Mouse (Mus musculus) kidney, postnatal 14 days (tissue): Measurements from ENCODE around the gene Tmsb15b1.
"Not testable (repeated sequence)": the region's sequence is repeated elsewhere in the genome, so short reads cannot be mapped to it uniquely, and the experiment has no call there.

Source experiments
- DNase-seq: peaks from one replicate; pipeline ENCODE4 v3.0.0; 2022; ENCODE audit warnings: mixed read lengths

Gene Tmsb15b1

DNA sequence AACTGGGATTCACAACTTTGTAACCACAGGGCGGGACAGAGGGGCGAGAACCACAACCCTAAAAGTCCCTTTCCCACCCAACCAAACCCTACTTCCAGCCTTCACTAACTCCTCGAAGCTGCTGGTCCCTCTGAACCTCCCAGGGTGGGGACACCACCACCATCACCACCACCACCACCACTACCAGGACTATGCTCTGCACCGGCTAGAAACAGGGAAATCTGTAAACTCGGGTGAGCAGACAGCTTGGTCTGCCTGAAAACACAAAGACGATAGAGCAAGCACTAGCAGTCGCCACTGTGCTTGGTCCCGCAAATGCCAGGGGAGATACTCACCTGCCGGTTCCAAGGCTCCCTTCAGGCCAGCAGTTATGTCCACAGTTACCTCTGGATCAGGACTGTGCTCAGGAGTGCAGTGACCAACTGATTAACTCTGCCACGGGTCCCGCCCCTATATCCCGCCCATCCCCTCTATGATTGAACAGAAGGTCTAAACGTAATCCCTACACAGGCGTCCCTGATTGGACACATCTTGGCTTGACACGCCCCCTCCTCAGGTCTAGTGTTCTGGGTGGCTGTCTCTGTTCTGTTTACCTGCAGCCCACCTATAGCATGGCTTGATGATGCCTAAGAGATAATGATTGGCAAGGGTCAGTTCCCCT, at the start of gene Tmsb15b1, which contains the start of gene Tmsb15l:
Gene Tmsb15b1, minus strand, starts transcription at position 451 of the 661 bp plus-strand sequence.
Gene Tmsb15l, minus strand, starts transcription at position 446 of the 661 bp plus-strand sequence.
- DNase-seq, result peak; percentile 86

DNA sequence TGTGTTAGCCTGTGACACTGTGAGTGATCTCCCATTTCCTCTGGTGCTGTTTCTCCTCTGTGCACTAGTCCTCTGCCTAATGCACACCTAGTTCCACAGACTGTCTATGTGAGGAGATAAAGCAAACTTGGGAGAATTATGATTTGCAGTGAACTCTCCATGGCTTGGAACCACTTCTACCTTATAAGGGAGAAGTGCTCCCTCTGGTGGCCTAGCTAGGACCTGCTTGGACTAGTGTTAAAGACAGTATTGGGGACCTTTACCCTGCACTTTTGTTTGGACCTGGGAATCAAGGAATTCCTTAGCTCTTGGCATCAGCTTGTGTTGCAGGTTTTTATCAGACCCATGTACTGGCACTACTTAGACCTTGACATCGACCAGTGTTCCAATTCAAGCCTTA, 42.6 kb upstream of the Tmsb15b1 start:
- DNase-seq, result peak; percentile 61

DNA sequence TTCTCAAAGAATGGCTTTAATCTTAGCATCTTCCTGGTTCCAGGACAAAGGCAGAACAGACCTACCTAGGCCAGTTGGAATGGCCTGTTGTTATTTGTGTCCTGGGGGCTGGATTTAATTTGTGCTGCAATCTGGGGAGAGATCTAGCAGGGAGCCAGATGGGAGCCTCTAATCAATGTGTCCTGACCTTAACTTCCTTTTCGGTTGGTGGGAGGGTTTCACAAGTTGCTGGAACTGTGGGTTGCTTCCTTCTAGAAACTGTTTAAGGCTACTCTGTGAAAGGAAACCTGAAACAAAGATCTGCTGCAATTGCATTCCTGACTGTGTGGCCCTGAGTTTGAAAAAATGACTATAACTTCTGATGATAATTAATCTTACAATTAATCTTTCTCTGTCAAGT, 41.0 kb upstream of the Tmsb15b1 start:
- DNase-seq, result no peak

DNA sequence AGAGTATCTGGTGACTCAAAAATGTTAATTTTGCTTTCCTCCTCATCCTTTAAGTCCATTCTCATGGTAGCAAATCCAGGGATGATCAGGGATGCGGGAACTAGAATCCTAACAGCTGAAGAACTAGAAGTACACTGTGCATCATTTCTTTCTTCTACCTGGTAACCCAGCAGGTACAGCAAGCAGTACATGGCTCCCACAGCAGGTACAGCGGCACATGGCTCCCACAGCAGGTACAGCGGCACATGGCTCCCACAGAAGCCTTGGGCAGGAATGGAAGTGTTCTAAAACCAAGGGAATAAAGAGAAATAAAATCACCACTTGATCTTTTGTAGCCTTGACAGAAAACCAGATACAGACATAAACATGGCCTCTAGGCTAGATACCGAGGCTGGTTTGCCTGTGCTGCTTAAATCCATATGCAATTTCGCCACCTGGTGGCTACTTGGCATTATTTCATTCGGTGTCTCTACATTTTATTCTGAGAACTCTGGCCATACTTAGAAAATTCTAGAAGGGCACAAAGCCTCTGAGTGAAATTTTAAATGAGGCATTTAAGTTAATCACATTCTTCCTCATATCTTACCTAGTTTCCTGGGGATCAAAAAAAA, 38.5 kb upstream of the Tmsb15b1 start:
- peak; percentile 59 for DNase-seq

DNA sequence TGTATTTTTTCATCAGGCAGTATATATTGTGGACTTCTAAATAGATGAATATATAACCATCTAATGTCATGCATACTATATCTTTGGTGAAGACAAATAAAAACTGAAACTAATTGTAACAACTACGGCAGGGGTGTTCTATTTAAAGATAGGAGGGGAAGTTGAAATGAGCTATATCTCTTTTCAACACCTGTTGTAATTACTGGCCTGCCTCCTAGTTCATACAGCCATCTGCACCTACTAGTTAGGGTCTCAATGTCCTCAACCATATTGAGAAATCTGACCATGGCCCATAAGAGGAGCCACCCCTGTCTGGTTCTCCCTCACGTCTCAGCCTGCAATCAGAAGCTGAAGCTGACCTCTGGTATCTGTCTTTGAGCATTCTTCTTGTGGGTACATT, 19.6 kb upstream of the Tmsb15b1 start:
- DNase-seq, result no peak

DNA sequence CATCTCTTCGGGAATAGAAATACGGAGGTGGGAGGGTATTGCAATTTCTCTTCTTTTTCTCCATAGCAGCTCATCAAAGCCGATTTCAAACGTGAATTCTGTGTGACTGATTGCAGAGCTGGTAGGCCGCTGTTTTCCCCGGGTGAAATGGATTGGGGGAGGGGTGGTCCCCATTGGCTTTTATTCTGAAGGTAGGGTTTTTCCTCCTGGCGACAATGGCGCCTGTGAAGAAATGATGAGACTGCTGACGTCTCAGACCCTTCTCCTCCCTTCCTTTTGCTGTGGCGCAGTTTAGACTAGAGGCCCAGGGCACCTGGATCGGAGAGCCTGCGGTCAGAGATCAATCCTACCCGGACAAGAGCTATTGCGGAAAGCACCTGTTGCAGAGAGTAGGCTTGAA, 17.0 kb upstream of the Tmsb15b1 start:
- no peak for DNase-seq

DNA sequence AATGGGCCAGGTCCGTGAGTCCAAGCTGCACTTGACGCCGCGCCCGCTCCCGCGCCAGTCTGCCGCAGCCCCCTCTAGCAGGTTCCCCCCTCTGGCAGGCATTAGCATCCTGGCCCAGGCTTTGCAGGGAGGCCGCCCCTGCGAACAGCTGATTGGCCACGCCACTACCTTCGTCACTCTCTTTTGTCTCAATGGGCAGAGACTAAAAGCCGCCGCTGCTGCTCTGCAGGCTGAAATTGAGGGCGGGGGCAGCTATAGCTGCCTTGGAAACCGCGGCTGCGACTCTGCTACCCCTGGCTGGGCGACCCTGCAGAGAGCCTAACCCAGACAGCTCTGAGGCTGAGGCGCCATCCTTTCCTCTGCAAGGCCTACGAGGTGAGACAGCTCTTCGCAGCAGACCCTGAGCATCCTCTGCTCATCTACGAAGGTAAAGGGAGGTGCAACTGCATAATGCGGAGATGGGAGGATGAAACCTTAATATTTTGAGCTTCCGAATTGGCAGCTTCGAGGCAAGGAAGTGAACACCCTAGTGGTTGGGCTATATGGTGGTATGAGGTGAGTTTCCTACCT, 16.4 kb upstream of the Tmsb15b1 start, which contains the start of gene Zcchc18:
Gene Zcchc18, plus strand, starts transcription at position 178 of the 570 bp plus-strand sequence.
- DNase-seq, result peak; percentile 58

DNA sequence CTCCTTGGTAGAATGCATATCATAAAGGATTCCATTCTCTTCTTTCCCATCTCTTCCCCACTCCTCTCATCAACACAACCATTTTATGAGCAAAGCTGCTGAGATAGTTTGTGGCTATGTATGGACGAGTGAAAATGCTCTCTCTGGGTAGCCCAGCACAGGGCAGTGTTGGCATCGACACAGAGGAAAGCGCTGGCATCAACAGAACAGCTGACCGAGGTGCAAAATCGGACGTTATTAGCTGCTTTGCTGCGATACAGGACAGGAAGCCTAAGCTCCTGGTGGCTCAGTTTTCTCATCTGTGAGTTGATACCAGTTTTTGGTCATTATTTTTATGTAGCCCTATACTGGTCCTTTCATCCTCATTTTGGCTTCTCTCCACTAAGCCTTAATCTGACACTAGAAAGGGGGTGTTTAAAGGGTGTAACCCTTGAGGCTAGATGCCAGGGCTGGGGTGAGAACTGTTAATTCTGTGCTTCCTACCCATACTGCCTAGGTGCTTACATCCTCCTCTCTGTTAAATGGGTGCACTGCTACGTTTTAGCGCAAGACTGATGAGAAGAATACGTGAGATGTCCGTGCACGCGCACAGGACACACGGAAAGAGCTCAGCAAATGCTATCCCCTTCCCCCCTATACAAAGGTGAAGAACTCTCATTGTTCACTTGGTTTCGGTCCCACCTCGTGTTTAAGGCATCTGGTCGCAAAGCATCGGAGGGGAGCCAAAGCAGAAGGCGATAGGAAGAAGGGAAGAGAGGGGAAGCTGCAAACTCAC, 15.7 kb upstream of the Tmsb15b1 start:
- DNase-seq, result no peak

DNA sequence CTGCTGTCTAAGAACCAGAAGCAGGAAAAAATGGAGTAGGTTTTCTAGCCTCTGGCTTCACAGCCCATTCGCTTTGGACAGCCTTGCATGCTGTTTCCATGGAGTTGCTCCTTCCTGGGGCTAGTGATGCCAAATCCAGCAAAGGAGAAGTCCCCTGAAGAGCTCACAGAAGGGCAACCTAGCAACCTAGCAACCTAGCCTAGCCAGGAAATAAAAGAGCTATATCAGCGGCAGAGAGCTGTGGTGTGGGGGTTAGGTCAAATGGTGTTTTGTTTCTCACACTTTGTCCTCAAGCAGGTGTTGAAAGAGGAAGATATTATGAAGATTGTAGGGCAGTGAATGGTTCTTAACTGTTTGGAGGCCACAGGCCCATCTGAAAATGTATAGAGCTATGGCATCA, 14.6 kb upstream of the Tmsb15b1 start:
- no peak for DNase-seq

DNA sequence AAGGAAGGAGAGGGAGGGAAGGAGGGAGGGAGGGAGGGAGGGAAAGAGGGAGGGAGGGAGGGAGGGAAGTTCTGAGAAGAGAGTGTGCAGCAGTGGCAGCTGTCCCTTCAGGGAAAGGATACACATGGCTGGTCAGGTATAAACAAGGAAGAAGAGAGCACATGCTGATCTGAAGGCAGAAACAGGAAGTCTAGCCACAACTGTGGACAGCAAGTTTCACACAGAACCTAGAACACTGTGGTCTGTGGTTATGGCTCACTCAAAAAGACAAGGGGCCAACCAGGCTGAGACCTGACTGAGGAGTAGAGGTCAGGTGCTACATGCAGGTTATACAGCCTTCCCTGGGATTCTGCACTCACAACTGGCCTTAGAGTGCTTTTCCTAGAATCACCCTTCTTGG, 9.4 kb upstream of the Tmsb15b1 start:
- no peak for DNase-seq

DNA sequence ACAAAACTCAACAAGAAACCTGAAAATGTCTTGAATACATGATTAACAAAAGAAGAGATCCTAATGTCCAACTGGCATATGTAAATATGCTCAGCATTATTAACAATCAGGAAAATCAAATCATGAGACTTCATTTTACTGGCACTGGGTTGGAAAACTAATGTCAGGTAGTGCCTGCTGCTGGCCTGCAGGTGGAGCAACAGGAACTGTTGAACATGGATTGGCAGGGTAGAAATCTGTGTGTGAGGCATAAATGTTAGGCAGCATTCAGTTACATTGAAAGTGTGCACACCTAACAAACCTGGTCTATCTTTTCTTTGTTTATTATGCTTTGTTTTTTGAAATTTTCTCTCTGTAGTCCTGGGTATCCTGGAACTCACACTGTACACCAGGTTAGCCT, 1.9 kb upstream of the Tmsb15b1 start:
- no peak for DNase-seq

DNA sequence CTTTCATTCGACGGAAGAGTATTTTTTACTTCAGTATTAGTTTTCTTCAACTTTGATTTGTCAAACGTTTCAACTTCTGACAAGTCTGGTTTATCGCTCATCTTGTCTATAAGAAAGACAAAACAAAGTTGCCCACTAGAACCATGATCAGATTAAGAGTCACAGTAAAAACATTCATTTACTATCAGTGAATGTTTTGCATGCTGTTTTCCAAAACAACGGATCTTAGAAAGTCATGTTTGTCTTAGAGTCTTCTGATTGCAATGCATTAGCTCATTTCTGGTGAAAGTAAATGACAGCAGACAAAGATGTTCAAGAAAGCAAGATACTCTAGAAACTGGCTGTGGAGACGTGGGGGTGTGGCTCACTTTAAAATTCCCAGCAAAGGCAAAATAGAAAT, 1.3 kb downstream of the Tmsb15b1 start, which contains the start of gene Tmsb15b2:
Gene Tmsb15b2, minus strand, starts transcription at position 101 of the 400 bp plus-strand sequence.
- DNase-seq, result not testable (repeated sequence)

DNA sequence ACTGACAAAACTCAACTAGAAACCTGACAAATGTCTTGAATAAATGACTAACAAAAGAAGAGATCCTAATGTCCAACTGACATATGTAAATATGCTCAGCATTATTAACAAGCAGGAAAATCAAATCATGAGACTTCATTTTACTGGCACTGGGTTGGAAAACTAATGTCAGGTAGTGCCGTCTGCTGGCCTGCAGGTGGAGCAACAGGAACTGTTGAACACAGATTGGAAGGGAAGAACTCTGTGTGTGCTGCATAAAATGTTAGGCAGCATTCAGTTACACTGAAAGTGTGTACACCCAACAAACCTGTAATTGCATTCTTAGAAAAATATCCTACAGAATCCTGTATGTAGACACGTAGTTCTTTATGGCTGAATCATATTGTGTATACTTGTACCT, 17.0 kb downstream of the Tmsb15b1 start:
- peak; percentile 4 for DNase-seq

DNA sequence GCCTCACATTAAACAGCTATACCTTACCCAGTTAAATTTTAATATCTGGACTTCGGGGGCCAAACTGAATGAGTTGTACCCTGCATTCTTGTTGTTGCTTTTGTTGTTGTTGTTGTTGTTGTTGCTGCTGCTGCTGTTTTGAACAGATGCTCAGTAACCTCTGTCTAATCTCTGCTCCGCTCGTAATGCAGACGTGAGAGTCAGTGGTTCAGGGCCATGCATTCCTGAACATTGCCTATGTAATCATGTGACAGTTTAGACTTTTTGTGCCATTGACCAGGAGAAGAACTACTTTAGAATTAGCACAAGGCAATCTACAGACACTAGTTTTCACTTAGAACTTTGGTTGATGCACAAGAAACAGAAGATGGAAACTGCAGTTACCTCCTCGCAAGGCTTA, 18.4 kb downstream of the Tmsb15b1 start:
- DNase-seq, result not testable (repeated sequence)

DNA sequence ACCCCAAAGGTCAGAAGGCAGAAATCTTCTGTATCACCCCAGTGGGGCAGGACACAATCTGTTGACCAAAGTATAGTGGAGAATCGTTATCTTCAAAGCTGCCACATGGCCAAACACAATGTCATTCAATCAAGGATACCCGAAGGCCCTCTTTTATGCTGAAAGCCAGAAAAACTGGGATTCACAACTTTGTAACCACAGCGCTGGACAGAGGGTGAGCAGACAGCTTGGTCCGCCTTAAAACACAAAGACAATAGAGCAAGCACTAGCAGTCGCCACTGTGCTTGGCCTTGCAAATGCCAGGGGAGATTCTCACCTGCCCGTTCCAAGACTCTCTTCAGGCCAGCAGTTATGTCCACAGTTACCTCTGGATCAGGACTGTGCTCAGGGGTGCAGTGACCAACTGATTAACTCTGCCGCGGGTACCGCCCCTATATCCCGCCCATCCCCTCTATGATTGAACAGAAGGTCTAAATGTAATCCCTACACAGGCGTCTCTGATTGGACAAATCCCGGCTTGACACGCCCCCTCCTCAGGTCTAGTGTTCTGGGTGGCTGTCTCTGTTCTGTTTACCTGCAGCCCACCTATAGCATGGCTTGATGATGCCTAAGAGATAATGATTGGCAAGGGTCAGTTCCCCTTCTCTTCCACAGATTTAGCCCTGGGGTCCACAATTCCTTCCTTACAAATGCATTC, 18.9 kb downstream of the Tmsb15b1 start:
- DNase-seq, result peak; percentile 66

DNA sequence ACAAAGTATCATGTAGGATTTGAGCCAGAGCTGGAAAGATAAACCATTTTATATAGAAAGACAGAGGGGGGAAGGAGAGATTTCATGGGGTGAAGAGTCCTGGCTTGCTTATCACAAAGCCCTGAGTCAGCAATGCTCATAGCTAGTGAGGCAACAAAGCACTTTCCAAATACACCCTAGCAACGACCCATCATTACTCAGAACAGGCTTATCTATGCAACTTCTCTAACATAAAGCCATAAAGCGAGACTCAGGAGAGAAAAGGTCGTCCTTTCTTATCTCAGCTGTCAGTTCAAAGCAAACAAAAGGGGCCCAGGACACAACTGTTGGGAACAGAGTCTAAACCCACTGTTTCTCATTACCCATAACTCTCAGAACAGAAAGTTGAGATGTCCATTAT, 38.7 kb downstream of the Tmsb15b1 start:
- DNase-seq, result no peak

DNA sequence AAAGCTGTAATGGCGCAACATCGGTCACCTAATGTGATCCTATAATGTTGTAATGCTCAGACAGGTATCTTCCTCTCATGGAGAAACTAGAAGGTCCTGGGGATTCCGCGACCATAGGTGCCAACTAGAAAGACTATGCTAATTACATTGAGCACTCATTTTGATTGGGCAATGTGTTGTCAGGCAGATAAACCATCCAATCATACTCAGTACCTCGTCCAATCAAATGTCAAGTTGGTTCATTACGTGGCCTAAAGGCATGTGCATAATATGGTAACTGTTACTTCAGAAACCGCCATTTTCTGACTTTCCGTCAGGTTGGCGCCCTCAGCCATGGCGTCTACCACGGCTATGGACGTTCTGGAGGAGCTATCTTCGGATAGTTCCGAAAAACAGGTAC, 49.6 kb downstream of the Tmsb15b1 start, which contains the start of gene H2bfm:
Gene H2bfm, plus strand, starts transcription at position 295 of the 400 bp plus-strand sequence.
- DNase-seq, result no peak

DNA sequence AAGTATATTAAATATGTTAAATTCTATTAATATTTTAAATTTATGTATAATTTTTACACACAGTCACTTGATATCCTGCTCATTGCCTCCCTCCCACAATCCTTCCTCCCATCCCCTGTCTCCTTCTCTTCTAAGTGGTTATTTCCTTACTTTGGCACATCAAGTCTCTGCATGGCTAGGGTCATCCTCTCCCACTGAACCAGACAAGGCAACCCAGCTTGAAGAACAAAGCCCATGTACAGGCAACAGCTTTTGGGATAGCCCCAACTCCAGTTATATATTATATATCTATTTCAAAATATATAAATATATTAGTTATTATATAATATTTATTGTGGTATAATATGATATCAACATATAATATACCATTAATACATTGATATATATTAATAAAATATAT, 50.8 kb downstream of the Tmsb15b1 start:
- DNase-seq, result no peak
